Mouse (Mus musculus): ENCODE results near the gene Eif2ak3. TPM values are rescaled to one million over a fixed set of nuclear protein-coding genes. Genes with fewer than 3 reads are reported as not detected.
"Not testable (repeated sequence)": the region's sequence is repeated elsewhere in the genome, so short reads cannot be mapped to it uniquely, and the experiment has no call there.

The Eif2ak3 gene
- polyA plus RNA-seq, 1 experiment from 2014 or later = 14.6 TPM

DNA sequence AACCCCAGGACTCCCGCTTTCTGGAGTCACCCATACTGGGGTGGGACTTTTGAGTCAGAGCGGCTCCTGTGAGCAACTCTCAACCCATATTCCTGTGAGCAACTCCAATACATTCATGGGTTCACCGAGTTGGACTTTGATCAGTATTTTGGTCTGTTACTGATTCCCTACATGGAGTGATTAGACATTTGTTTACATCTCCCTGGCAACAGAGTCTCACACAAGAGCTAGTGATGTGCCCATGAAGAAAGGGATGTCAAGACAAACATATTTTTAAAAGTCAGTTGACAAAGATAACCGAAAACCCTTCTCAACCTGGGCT, 29.7 kb upstream of the Eif2ak3 start:
- WGBS = 91% methylated on average over 4 of the region's 4 CpGs
- Histone ChIP-seq H3K36me3 (replicated peaks) (no peaks in the 10 kb centered on the region), H3K4me1 (no peaks in the 10 kb centered on the region), H3K9ac (no peak overlapping the region), H3K27ac (no peak overlapping the region), H3K9me3 (no peaks in the 10 kb centered on the region), H3K27me3 (replicated peaks) (no peaks in the 10 kb centered on the region), H3K4me3 (no peak overlapping the region), H3K4me2 (no peak overlapping the region)
- ATAC-seq (replicated peaks) = no peak

DNA sequence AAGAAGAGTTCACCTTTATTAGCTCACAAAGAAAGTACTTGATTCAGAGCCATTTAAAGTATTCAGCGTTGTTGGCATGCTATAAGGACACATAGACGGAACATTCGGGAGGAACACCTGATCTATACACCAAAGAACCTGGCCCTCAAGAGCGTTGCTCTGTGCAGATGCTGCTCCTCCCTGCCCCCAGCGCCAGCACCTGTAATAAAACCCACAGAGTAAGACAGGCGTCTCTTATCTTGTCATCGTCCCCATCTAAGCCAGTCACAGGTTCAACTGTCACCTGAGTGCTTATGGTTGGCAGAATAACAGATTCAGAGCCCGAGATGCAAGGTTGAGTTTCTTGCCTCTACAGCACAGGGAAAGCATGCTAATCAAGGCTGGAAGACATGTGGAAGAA, 28.8 kb upstream of the Eif2ak3 start:
- ATAC-seq (replicated peaks) = no peak

DNA sequence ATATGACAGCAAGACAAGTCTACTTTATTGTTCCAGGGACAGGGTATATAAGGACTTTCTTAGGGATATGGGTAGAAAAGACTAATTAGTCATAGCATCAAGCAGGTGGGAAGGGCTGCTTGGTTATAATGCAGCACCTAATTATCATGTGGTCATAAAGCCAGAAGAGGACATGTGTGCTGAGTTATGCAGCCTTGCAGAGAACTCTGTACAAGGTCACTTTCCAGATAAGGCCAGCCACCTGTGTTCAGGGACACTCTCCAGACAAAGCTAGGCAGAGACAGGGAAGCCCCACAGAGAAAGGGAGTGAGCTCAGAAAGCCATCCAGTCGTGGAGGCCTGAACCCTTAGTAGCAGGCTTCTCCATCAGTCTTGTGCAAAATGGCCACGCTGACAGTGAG, 22.7 kb upstream of the Eif2ak3 start:
- no peaks in the 10 kb centered on the region for H3K27me3 ChIP-seq (replicated peaks)
- 63% methylated on average over 2 of the region's 2 CpGs for WGBS
- no peak overlapping the region for H3K9ac ChIP-seq
- H3K9me3 ChIP-seq = no peaks in the 10 kb centered on the region
- H3K4me1 ChIP-seq = peaks cover 6% of the 10 kb centered on the region
- H3K27ac ChIP-seq = no peak overlapping the region
- ATAC-seq (replicated peaks) = no peak
- H3K4me2 ChIP-seq = no peak overlapping the region
- no peaks in the 10 kb centered on the region for H3K36me3 ChIP-seq (replicated peaks)
- H3K4me3 ChIP-seq = no peak overlapping the region

More for the DNA sequence above, 28.8 kb upstream of the Eif2ak3 start:
- no peak overlapping the region for H3K4me3 ChIP-seq
- H3K4me2 ChIP-seq = no peak overlapping the region
- no peak overlapping the region for H3K9ac ChIP-seq
- H3K36me3 ChIP-seq (replicated peaks) = no peaks in the 10 kb centered on the region
- no peaks in the 10 kb centered on the region for H3K4me1 ChIP-seq
- H3K27ac ChIP-seq = no peak overlapping the region
- 85% methylated on average over 8 of the region's 8 CpGs for WGBS
- no peaks in the 10 kb centered on the region for H3K27me3 ChIP-seq (replicated peaks)
- H3K9me3 ChIP-seq = no peaks in the 10 kb centered on the region

DNA sequence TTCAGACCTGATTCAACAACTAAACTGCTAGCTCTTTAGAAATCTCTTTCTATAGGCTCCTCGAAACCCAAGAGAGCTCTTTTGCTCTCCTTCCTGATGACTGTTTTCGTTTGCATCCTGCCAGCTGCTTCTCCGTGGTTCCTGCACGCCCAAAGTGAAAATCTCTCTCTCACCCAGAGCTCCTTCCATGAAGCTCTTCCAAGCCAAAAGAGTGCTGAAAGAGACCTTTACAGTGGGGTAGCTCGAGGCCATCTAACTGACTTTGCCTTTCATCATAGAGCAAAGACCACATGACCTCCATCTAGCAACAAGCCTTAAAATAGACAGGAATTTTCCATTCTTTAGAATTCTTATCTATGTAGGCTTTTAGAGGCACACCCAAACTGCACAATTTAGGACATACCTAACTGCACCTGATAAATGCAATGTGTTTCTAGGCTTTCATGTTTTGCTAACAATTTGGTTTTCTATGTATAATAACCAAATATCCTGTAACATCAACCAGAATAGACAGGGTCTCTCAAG, 21.9 kb upstream of the Eif2ak3 start:
- ATAC-seq (replicated peaks) = no peak
- no peak overlapping the region for H3K27ac ChIP-seq
- H3K9me3 ChIP-seq = no peaks in the 10 kb centered on the region
- 64% methylated on average over 5 of the region's 5 CpGs for WGBS
- no peaks in the 10 kb centered on the region for H3K36me3 ChIP-seq (replicated peaks)
- no peak overlapping the region for H3K4me2 ChIP-seq
- H3K9ac ChIP-seq = no peak overlapping the region
- no peak overlapping the region for H3K4me3 ChIP-seq
- no peaks in the 10 kb centered on the region for H3K27me3 ChIP-seq (replicated peaks)
- peaks cover 6% of the 10 kb centered on the region for H3K4me1 ChIP-seq

DNA sequence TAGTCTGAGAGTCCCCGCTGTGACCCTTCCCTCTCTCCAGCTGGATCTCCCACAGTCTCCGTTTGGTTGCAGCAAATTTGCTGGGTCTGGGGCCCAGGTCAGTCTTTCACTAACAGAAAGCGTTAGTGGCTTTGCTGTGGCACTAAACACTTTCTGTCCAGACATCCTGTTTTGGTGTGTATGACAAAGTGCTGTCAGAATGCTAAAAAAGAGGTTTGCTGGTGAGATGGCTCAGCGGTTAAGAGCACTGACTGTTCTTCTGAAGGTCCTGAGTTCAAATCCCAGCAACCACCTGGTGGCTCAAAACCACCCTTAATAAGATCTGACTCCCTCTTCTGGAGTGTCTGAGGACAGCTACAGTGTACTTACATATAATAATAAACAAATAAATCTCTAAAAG, 21.0 kb upstream of the Eif2ak3 start:
- H3K9ac ChIP-seq; ATAC-seq (replicated peaks); H3K4me2 ChIP-seq; H3K9me3 ChIP-seq; H3K4me3 ChIP-seq; H3K27me3 ChIP-seq (replicated peaks); H3K27ac ChIP-seq; H3K36me3 ChIP-seq (replicated peaks); H3K4me1 ChIP-seq: not testable (repeated sequence)
- 70% methylated on average over 4 of the region's 4 CpGs for WGBS

DNA sequence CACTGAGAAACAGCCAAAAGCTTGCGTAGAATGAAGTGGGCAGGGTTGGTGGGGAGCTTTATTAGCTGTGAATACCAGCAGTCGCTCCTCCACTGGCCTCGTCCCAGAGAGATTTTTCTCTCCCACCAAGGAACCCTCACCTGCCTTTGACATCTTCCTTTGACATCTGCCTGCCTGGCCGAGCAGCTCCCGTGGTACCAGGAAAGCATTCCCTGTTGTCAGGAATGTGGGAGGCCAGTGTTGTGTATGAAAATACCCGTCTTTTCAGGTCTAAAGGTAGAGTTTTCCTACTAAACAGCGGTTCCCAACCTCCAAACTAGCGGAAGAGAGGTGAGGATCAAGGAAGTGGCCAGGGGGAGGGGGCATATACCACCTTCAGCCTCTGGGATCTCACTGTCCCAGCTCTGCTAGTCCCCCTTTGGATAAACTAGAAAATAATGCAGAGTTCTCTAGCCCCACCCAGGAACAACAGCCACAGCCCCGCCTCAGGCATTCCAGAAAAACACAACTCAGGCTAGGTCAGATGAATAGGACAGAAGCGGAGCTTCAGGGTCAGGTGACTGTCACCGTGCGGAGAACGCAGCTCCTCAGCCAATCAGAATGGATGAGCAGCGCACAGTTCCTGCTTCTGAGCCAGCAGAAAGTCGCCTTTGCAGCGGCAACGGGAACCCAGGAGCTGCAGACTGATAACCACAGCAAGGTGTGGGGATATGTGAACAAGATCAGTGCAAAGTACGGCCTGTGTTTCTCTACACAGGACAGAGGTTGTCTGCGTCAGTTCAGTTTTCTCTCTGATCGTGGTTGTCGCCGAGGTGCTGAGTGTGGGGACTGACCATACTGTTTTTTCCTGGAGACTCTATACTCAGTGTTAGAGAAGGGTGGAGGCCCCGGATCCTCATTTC, 20.0 kb upstream of the Eif2ak3 start:
- WGBS = 7% methylated on average over 23 of the region's 23 CpGs
- Histone ChIP-seq H3K36me3 (replicated peaks) (no peaks in the 10 kb centered on the region), H3K9ac (peak overlapping the region; percentile 52), H3K4me1 (peaks cover 6% of the 10 kb centered on the region), H3K9me3 (no peaks in the 10 kb centered on the region), H3K27ac (peak overlapping the region; percentile 49), H3K4me2 (peak overlapping the region; percentile 76), H3K4me3 (peak overlapping the region; percentile 44), H3K27me3 (replicated peaks) (no peaks in the 10 kb centered on the region)
- peak; percentile 97 for ATAC-seq (replicated peaks)

DNA sequence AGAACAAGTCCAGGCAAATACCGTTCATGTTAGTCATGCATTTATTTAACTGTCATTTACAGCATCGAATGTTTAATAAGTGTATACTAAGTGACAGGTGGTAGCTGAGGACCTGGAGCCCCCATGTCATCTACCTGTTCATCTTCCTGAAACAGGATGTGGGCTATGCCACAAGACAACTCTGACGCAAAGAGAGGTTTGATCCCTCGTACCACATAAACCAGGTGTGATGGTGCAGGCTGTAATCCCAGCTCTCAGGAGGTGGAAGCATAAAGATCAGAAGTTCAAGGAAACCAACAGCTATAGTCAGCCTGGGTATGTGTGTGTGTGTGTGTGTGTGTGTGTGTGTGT, 19.4 kb upstream of the Eif2ak3 start:
- Histone ChIP-seq H3K4me1 (peaks cover 6% of the 10 kb centered on the region), H3K4me2 (peak overlapping the region; percentile 76), H3K27ac (no peak overlapping the region), H3K9ac (no peak overlapping the region; the same call in 1 of the 2 replicates), H3K9me3 (no peaks in the 10 kb centered on the region), H3K4me3 (peak overlapping the region; percentile 44), H3K36me3 (replicated peaks) (no peaks in the 10 kb centered on the region), H3K27me3 (replicated peaks) (no peaks in the 10 kb centered on the region)
- WGBS = 46% methylated on average over 4 of the region's 4 CpGs
- peak; percentile 40 for ATAC-seq (replicated peaks)

DNA sequence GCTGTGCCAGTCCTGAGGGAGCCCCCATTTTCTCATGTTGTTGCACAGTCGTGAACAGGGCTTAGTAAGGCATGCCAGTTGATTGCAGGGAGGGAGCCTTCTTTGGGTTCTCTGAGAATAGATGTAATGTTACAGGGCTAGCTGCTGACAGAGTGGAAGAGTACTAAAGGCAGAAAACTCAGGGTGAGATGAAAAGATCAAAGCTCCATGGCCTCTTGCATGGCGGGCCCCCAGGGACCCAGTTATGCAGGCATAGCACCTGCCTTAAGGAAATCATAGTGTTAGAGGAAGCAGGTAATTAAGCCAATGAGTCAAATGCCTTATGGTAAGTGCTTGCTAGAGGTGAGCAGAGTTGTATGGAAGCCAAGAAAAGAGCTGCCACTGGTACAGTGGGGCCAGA, 14.9 kb upstream of the Eif2ak3 start:
- Histone ChIP-seq H3K9me3 (no peaks in the 10 kb centered on the region), H3K36me3 (replicated peaks) (no peaks in the 10 kb centered on the region), H3K27ac (no peak overlapping the region), H3K4me1 (no peaks in the 10 kb centered on the region), H3K9ac (no peak overlapping the region), H3K4me3 (no peak overlapping the region), H3K4me2 (no peak overlapping the region), H3K27me3 (replicated peaks) (no peaks in the 10 kb centered on the region)
- ATAC-seq (replicated peaks) = no peak
- WGBS = 70% methylated on average over 2 of the region's 2 CpGs

DNA sequence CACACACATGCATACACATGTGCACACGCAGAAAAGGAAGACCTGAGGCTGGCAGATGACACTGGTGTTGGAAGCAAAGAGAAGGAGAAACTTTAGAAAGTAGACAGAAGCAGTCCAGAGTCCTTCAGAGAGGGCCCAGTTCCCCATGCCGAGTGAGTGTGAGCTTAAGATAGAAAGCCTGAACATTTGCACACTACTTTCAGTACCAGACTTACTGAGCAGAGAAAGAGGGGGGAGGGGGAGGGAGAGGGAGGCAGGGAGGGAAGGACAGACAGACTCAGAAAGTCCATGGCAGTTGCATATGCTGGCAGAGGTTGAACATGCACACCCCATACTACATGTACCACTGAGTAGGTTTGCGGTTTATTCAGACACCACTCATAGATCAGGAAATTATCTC, 13.8 kb upstream of the Eif2ak3 start:
- no peaks in the 10 kb centered on the region for H3K36me3 ChIP-seq (replicated peaks)
- no peak overlapping the region for H3K27ac ChIP-seq
- no peak overlapping the region for H3K9ac ChIP-seq
- no peaks in the 10 kb centered on the region for H3K9me3 ChIP-seq
- H3K4me1 ChIP-seq = no peaks in the 10 kb centered on the region
- H3K4me2 ChIP-seq = no peak overlapping the region
- ATAC-seq (replicated peaks) = no peak
- no peaks in the 10 kb centered on the region for H3K27me3 ChIP-seq (replicated peaks)
- WGBS = 88% methylated on average over 3 of the region's 3 CpGs
- H3K4me3 ChIP-seq = no peak overlapping the region

DNA sequence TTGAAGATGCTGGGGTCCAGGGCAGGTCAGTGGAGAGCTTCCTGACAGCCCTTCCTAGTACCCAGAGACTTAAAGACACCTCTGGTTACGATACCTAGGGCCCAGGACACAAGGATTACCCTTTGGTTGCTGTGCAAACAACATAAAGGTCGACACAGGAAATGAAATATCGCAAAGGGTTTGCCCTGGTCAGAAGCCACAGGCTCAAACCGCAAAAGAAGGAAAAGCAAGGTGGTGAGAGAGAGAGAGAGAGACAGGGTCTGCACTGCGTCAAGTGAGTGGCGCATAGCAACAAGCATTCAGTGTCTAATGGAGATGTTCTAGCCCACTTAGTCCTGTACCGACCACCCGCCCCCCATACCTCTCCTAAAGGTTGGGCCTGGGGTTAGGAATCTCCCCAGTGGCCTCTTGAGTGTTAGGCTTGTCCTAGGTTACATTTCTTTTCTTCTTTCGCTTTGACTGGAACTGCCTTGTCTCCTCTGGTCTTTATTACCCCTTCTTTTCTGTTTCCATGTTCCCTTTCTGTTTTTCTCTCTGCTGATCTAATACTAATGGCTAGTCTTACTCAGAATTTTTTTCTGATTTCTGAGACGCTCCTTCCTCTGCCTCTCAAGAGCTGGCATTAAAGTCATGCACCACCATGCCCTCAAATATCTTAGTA, 13.0 kb upstream of the Eif2ak3 start:
- no peak overlapping the region for H3K9ac ChIP-seq
- no peaks in the 10 kb centered on the region for H3K36me3 ChIP-seq (replicated peaks)
- H3K9me3 ChIP-seq = no peaks in the 10 kb centered on the region
- H3K4me3 ChIP-seq = no peak overlapping the region
- no peaks in the 10 kb centered on the region for H3K4me1 ChIP-seq
- no peak overlapping the region for H3K4me2 ChIP-seq
- ATAC-seq (replicated peaks) = no peak
- 86% methylated on average over 10 of the region's 10 CpGs for WGBS
- H3K27ac ChIP-seq = no peak overlapping the region
- H3K27me3 ChIP-seq (replicated peaks) = no peaks in the 10 kb centered on the region

DNA sequence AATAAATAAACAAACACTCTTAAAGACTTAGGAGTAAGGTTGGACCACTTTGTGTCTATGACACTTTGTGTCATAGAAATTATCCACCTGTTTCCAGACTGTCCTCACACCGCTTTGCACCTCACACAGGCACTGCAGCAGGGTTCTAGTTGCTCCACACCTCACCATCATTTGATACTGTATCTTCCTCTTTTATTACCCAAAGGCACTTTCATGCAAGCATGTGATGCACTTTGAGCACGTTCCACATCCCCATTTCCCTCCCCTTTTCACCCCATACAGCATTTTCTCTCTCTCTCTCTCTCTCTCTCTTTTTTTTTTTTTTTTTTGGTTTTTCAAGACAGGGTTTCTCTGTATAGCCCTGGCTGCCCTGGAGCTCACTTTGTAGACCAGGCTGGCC, 7.0 kb upstream of the Eif2ak3 start:
- WGBS = 80% methylated on average over 2 of the region's 2 CpGs
- Histone ChIP-seq H3K27ac (no peak overlapping the region), H3K27me3 (replicated peaks) (no peaks in the 10 kb centered on the region), H3K9ac (no peak overlapping the region), H3K4me2 (no peak overlapping the region), H3K9me3 (no peaks in the 10 kb centered on the region), H3K36me3 (replicated peaks) (no peaks in the 10 kb centered on the region), H3K4me3 (no peak overlapping the region), H3K4me1 (no peaks in the 10 kb centered on the region)
- no peak for ATAC-seq (replicated peaks)

DNA sequence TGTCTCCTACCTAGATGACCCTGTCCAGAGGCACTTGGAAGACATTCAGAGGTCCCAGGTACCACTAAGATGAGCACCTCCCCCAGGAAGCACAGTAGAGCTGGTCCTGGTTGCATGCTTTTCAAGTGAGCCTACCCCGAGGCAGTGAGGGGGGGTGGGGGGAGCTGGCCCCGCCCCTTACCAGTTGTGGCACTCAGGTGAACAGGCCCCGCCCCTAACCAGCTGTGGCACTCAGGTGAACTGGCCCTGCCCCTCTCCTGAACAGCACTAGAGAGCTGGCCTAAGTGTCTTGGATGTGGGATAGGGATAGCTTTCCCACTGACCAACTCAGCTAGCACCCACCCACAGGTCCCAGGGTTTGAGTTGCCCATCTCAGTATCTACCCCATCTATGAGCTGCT, 5.8 kb upstream of the Eif2ak3 start:
- Histone ChIP-seq H3K36me3 (replicated peaks) (no peaks in the 10 kb centered on the region), H3K9me3 (no peaks in the 10 kb centered on the region), H3K27me3 (replicated peaks) (no peaks in the 10 kb centered on the region), H3K4me1 (peaks cover 6% of the 10 kb centered on the region; the same call in 1 of the 2 replicates), H3K4me2 (no peak overlapping the region), H3K4me3 (no peak overlapping the region), H3K27ac (no peak overlapping the region), H3K9ac (no peak overlapping the region)
- WGBS = 58% methylated on average over 3 of the region's 3 CpGs
- no peak for ATAC-seq (replicated peaks)

DNA sequence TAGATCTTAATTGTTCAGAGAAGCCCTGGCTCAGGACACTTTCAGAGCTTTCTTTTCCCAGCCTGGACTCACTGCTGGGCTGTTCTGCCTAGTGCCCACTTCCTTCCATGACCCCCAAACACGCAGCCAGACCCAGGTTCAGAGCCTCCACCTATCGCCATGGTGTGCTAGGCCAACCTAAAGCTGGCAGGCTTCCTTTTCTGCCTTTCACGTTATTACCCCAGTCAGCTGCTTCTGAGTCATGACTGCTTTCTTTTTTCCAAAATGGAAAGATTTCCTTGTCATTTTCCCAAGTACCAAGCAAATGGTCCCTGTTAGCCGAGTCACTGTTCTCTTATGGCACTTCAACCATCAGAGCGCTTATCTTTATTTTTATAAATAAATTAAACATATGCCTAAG, 4.0 kb upstream of the Eif2ak3 start:
- no peak overlapping the region for H3K27ac ChIP-seq
- no peaks in the 10 kb centered on the region for H3K27me3 ChIP-seq (replicated peaks)
- no peaks in the 10 kb centered on the region for H3K36me3 ChIP-seq (replicated peaks)
- 70% methylated on average over 5 of the region's 5 CpGs for WGBS
- H3K4me1 ChIP-seq = peaks cover 6% of the 10 kb centered on the region; the same call in 1 of the 2 replicates
- H3K9ac ChIP-seq = no peak overlapping the region
- H3K9me3 ChIP-seq = no peaks in the 10 kb centered on the region
- no peak for ATAC-seq (replicated peaks)
- no peak overlapping the region for H3K4me2 ChIP-seq
- H3K4me3 ChIP-seq = no peak overlapping the region
